Mouse (Mus musculus) kidney, postnatal 14 days (tissue): ENCODE measurements around the gene Tmprss12.
A peak's percentile ranks its signal among the peaks of the same experiment; 100 is the strongest.
"Not testable (repeated sequence)": the region's sequence is repeated elsewhere in the genome, so short reads cannot be mapped to it uniquely, and the experiment has no call there.

Experiments
- DNase-seq: peaks from one replicate; pipeline ENCODE4 v3.0.0; 2022; ENCODE audit warnings: mixed read lengths

Gene Tmprss12

GRCm38 (mm10) chr15:100280626-100281025, at the start of gene Tmprss12:
Tmprss12 (plus strand) TSS chr15:100280837.
- DNase-seq, result no peak

DNA sequence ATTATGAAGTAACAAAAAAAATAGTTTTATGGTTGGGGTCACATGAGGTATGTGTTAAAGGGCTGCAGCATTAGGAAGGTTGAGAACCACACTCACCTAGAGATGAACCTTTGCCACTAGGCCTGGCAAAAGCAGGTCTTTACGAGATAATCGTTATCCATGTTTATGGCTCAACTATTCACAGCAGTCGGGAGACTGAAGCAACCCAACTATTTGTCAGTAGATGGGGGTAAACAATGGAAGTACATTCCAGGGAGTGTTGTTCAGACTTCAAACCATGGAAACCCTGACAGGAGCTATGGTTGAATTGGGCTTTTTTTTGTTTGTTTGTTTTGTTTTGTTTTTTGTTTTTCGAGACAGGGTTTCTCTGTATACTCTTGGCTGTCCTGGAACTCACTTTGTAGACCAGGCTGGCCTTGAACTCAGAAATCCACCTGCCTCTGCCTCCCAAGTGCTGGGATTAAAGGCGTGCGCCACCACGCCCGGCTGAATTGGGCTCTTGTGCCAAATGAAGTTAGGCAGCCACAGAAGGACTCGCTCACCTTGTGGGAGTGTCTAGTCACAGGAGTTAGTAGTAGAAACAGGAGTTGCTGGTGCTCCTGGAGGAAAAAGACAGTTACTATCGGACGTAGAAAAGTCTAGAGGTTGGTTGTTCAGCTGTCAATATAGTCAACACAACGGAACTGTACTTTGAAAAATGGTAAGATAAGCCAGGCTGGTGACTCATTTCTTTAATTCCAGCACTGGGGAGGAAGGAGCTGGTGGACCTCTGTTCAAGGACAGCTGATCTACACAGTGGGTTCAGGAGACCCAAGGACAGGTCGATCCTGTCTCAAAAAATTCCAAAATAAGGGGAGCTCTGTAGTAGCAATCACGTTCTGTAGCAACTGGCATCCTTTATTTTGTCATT, 48.8 kb upstream of the Tmprss12 start:
- DNase-seq, result no peak

DNA sequence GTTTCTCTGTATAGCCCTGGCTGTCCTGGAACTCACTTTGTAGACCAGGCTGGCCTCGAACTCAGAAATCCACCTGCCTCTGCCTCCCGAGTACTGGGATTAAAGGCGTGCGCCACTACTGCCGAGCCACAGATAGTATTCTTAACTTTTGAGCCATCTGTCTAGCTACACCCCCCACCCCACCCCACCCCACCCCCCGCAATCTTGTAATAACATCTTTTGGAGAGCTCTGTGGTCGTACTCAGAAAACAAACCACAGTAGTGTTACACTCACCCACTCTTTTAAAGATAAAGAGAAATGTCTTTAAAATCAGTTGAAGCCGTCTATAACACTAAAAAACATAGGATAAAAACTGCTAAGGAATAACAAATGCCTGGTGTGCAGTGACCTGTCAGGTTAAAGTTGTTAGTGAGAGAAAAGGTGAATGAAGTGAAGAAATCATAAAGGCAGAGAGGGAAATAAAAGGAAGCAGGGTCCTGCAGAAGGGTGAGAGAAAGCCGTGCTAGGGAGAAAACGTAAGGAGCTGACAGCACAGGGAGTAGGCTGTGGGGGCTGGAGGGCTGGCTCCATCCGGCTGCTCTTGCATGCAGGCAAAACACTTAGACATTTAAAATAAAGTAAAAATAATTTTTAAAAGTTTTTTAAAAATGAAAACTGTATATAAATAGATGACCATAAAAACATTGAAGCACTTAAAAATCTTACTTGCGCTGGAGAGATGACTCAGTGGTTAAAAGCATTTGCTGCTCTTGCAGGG, 45.2 kb upstream of the Tmprss12 start:
- no peak for DNase-seq

DNA sequence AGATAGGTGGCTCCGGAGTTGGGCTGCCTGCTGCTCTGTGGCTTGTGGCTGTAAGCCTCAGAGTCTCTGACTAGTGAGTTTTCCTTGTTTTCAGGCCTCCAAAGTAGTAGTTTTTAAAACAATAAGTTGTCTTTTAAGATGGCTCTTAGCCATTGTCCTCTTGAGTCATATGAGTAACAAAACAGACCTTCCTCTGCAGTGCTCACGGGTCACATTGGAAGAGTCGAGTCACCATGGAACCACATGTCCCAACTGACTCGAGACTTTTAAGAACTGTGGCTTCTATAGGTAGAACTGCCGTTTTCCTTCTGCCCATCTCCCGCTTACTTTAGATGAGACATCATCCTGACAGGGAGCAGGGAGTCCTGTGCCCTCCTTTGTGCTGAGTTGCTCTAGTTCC, 43.7 kb upstream of the Tmprss12 start:
- no peak for DNase-seq

DNA sequence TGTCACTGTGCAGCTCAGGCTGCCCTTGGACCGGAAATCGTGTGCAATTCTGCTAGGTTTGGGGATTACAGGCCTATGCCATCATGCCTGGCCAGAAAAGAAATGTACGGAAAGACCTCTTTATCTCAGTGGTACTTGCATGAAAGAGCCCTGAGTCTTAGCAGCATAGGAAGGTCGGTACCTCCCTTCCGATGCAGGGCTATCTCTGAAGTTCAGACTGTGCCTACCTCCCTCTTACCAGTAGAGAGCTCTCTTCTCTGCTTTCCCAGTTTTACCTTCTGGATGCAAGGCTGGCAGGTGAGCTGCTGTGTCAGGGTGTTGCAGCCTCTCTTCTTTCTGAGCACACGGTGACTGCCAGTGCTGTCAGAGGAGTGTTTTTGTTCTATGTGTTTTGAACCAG, 38.9 kb upstream of the Tmprss12 start:
- DNase-seq, result no peak

DNA sequence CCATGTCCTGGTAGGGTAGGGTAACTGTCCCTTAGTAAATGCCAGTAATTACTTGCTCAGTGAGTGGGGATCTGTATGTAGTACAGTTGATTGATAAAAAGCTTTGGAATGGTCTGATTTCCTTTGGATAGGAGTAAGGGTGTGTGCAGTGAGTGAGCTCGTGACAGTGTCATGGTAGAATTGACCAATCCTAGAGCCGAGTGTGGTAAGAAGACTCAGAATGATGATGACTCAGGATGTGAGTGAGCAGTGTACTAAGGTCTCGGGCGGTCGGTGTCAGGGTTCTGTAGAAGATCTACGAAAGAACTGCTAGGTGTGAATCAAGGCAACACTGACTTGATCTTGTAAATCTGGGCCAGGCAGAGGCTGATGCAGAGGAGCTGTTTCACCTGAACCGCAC, 34.7 kb upstream of the Tmprss12 start:
- no peak for DNase-seq

- no peak for DNase-seq
Measured at GRCm38 (mm10) chr15:100247296-100247695, 33.3 kb upstream of the Tmprss12 start.

DNA sequence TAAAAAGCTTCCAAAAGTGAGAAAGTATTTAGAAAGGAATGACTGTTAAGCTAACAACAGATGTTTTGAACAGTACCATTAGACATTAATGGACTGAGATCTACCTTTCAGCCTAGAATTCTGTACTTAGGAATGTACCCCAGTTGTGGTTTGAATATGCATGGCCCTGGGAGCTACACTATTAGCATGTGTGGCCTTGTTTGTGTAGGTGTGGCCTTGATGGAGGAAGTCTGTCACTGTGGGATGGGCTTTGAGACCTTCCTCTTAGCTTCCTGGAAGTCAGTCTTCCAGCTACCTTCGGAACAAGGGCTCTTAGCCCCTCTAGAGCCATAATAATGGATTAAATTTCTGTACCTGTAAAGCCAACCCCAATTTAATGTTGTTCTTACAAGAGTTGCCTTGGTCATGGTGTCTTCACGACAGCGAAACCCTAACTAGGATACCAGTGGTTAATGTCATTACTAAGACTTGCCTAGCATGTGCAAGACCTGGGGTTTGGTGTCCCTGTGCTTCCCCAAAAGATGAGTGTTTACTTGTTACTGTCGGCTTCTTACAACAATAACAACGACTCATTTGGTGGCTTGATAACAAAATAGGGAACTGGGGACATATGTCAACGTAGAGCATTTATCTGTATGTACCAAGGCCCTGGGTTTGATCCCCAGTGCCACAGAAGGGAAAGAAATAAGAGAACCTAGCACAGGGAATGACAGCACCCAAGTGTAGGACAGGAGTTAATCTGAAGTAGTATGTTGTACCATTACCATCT, 31.8 kb upstream of the Tmprss12 start:
- no peak for DNase-seq

DNA sequence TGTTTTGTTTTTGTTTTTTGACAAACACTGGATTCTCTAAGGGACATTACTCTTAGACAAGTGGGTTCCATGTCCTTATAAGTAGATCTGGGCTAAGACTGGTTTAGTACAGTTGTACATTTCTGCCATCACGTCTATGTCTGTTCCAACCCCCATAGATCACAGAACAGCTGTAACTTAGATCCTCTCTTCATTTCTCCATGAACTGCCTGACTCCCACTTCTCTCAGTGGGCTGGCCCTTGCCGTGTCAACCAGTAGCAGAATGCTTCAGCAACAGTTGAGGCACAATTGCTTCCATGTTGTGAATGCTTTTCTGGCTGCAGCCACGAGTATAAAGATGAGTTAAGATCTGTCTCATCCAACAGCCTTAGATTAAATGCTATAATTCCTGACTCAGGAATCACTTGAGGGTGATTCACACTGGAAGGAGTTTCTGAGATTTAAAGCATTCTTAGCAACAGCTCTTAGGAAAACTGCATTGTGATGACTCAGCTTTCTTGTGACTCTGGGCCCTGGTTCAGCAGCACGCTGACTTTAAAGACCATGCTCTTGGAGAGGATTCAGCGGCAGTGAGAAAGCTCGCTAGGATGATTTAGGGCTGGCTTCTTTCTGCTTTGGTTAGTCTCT, 29.4 kb upstream of the Tmprss12 start:
- DNase-seq, result peak; percentile 42

DNA sequence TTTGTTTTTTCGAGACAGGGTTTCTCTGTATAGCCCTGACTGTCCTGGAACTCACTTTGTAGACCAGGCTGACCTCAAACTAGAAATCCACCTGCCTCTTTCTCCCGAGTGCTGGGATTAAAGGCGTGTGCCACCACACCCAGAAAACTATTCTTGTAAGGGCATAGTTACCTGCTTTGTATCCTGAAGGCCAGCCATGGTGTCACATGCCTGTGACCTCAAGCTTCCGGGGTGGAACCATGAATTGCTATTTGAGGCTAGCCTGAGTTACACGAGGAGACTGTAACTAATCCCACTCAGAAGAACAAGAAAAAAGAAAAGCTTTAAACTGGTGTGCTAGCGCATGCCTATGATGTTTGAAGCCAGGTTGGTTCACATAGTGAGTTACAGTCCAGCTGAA, 24.3 kb upstream of the Tmprss12 start:
- no peak for DNase-seq

DNA sequence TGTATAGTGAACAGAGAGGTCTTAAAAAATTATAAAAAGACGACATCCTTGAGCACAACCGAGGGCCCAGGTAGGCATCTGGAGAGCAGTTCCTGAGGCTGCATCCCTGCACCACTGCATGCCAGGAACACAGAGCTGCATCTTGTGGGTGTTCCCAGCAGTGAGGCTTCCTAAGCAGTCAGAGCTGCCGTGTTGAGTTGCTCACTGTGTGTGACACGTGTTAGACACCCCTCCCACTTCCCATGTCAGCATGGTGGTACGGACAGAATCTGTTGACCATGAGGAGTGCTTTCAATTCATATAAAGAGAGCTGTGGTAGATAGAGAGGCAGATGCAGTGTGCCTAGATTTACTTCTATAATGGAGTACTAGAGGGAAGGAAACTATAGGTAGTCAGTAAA, 23.3 kb upstream of the Tmprss12 start:
- no peak for DNase-seq

- no peak for DNase-seq
Measured at GRCm38 (mm10) chr15:100258646-100259425, 21.8 kb upstream of the Tmprss12 start.

DNA sequence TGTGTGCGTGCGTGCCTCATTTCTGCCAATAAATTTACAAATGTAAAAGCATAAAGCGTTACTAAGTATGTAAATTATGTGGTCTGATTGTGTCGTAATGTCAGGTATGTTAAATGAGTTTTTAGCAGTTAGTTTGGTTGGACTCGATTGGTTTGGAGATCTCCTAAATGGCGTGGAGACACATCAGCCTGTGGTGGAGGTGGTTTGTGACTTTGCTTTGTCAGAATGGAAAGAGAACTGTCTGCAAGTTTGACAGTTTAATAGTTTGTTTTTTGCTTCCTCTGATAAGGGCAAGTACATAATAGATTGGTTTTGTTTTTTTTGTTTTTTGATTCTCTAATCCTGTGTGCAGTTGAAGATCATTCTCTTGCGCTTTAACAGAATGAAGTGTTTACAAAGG, 20.3 kb upstream of the Tmprss12 start:
- DNase-seq, result not testable (repeated sequence)

GRCm38 (mm10) chr15:100263246-100263905, 17.3 kb upstream of the Tmprss12 start:
- DNase-seq, result no peak

DNA sequence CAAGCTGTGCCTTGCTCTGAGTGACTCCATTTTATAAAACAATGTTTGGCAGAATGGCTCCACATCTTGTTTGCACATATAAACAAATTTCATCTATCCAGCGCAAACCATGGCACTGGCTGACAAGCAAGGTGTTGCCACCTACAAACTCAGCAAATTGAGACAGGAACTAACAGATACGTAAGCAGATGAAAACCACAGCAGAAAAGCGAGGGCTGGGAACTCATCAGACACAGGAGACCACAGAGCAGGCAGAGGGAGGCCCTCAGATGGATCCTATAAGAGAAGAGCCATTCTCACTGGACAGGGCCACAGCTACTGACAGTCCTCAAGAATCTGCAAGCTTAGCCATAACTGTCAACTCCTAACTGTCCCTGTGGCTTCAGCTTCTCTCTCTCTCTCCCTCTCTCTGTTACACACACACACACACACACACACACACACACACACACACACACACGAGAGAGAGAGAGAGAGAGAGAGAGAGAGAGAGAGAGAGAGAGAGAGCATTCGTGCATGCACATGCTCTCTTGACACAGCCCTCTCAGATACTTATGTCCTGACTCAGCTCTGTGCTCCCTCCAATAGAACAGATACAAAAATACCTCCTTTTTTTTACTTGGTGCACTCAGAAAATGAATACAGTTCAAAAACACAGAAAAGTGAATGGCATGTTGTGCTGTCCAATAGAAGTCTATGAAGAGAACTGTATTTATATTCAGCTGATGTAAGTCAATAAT, 14.9 kb upstream of the Tmprss12 start:
- no peak for DNase-seq

DNA sequence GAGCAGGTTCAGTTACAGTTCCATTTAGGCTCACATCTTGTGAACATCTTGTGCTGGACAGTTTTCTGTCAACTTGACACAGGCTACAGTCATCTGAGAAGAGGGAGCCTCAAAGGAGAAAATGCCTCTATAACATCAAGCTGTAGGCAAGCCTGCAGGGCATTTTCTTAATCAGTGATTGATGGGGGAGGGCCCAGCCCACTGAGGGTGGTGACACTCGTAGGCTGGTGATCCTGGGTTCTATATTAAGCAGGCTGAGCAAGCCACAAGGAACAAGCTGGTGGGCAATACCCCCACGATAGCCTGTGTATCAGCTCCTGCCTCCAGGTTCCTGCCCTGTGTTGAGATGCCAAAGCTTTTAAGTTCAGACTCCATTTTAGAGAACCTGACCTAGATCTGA, 11.7 kb upstream of the Tmprss12 start:
- DNase-seq, result no peak

DNA sequence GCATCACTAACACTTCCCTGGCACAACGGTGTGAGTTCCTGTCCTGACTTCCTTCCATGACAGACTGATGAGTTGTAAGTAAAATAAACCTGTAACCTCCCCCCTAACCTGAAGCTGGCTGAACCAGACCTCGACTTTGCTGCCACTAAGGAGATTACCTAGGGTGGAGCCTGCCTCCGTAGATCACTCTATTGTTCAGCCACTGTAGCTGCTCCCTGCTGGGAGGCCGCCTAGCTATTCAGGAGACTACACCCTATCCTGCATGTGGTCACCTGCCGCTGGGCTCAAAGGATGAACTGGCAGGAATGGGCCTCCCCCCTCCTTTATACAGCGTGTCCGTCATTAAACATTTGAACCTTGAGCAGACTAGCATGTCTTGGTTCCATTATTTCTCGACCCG, 10.9 kb upstream of the Tmprss12 start:
- no peak for DNase-seq

DNA sequence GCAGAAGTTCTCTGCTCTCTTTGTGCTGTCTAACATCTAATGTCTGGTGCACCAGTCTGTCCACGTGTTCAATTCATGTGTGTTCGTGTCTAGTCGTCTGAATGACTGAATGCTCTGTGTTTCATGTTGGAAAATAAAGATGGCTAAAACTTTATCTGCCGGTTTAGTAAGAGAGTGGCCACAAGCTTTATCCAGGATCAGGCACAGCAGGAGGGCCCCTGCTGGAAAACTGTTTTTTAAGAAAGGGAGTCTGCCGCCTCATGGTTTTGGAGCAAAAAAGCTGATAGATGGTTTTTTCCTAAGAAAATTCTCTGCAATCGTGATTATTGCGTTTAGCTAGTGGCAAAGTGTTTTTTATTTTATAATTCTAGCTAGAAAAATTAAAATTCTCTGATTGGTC, 10.0 kb upstream of the Tmprss12 start:
- not testable (repeated sequence) for DNase-seq

DNA sequence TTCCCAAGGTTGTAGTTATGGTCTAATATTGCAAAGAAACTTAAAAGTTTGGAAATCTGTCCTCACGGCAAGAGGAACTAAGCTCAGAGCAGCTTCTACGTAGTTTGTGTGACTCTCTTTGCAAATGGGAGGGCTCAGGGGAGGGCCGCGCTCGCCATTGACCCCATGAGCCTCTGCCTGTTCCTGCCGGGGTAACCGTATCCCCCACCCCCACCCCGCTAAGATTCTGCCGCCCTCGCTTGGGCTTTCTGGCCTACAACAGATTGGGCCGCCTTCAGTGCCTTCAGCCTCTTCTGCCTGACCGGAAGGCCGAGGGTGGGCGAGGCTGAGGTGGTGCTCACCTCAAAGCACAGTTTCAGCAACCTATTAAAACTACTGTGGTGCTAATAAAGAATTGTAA, 9.2 kb upstream of the Tmprss12 start:
- no peak for DNase-seq

- DNase-seq, result not testable (repeated sequence)
Measured at GRCm38 (mm10) chr15:100273791-100274308, 6.8 kb upstream of the Tmprss12 start.
